Mouse (Mus musculus): ENCODE data around the gene Eef2.

The Eef2 gene

DNA sequence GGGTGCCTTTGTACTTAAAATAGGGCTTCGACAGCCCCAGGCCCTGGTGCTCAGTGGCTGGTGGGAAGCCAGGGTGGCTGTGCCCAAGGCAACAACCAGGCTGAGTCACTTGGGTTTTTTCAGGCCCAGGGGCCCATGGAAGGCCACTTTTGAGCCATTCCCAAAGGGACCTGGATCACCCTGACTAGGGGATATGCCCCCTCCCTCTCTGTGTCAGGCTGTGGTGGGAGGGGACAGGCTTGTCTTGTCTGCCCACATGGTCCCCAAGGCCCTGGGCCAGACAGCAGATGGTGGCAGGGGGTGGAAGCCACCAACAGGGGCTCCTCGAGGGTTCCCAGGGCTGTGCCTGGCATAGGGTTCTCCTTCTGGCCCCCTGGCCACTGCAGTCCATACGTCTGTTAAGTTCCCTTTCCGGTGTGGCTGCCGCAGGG lies 33.9 kb upstream of the Eef2 start:
- TF ChIP-seq GATA4 (IDR thresholded peaks at IDR 0.05; ENCODE audit: insufficient replicate concordance, low read length) = no peak

DNA sequence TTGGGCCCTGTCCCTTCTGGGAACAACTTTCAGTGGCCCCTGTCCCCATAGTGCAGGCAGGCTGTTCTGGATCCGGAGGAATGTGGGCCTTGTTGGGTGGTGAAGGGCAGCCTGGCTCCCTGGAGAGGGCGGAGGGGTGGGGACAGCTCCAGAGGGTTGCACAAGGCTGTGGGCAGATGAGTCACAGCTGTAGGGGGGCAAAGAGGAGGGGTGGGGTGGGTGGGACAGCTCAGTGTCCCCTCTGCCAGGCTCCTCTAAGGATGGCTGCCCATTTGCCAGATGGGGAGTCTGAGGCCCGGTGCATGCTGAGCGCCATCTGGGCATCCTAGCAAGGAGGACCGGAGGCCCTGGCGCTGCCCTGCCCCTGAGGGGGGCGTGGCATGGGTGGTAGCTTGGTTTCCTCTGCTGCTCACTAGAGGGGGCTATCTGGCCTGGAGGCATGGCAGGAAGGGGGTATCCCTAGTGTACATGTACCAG lies 33.2 kb upstream of the Eef2 start:
- no peak for TF ChIP-seq GATA4 (IDR thresholded peaks at IDR 0.05; ENCODE audit: insufficient replicate concordance, low read length)

GRCm38 (mm10) chr10:81143845-81144437 lies 32.5 kb upstream of the Eef2 start:
- TF ChIP-seq GATA4 (IDR thresholded peaks at IDR 0.05; ENCODE audit: insufficient replicate concordance, low read length) = no peak

GRCm38 (mm10) chr10:81144667-81145066 lies 31.8 kb upstream of the Eef2 start:
- TF ChIP-seq GATA4 (IDR thresholded peaks at IDR 0.05; ENCODE audit: insufficient replicate concordance, low read length) = no peak

- TF ChIP-seq GATA4 (IDR thresholded peaks at IDR 0.05; ENCODE audit: insufficient replicate concordance, low read length) = no peak
These were observed 31.1 kb upstream of the Eef2 start for GRCm38 (mm10) chr10:81145307-81145706.

GRCm38 (mm10) chr10:81145778-81146177 lies 30.7 kb upstream of the Eef2 start:
- TF ChIP-seq GATA4 (IDR thresholded peaks at IDR 0.05; ENCODE audit: insufficient replicate concordance, low read length) = no peak

DNA sequence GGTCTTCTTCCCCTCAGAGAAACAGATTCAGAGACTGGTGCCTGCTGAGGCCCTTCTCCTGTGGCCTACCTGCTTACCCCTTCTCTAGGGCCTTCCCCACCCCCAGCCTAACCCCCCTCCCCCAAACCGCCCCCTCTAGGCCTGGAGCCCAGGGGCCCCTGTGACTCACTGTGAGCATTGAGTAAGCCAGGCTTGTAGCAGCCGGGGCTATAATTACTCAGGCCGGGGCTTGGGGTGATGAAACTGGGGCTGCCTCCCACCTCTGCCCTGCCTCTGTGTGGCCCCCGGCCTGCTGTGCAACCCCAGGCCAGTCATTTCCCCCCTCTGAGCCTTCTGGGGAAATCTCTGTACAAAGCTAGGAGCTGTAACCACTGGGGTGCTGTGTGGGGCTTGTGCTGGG lies 30.1 kb upstream of the Eef2 start:
- no peak for TF ChIP-seq GATA4 (IDR thresholded peaks at IDR 0.05; ENCODE audit: insufficient replicate concordance, low read length)

GRCm38 (mm10) chr10:81151261-81151660 lies 25.2 kb upstream of the Eef2 start:
- no peak for TF ChIP-seq GATA4 (IDR thresholded peaks at IDR 0.05; ENCODE audit: insufficient replicate concordance, low read length)

DNA sequence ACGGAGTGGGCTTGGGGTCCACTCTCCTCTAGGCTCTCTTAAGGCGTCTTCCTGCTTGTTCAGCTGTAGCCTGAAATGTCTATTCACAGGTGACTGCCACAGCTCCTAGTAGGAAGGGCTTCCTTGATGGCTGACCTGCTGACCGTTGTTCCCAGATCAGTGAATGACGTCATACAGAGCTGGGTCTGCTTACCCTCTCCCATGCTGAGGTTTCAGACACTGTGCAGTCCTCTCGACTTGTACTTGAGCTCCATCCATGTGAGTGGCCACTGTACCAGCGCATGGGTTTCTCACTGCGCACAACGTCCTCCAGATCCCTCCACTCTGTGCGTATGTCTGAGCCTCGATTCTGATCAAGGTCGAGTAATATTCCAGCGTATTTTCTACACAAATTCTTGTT lies 23.8 kb upstream of the Eef2 start:
- no peak for TF ChIP-seq GATA4 (IDR thresholded peaks at IDR 0.05; ENCODE audit: insufficient replicate concordance, low read length)

- TF ChIP-seq GATA4 (IDR thresholded peaks at IDR 0.05; ENCODE audit: insufficient replicate concordance, low read length) = no peak
These were observed 22.1 kb upstream of the Eef2 start for GRCm38 (mm10) chr10:81154313-81154712.

DNA sequence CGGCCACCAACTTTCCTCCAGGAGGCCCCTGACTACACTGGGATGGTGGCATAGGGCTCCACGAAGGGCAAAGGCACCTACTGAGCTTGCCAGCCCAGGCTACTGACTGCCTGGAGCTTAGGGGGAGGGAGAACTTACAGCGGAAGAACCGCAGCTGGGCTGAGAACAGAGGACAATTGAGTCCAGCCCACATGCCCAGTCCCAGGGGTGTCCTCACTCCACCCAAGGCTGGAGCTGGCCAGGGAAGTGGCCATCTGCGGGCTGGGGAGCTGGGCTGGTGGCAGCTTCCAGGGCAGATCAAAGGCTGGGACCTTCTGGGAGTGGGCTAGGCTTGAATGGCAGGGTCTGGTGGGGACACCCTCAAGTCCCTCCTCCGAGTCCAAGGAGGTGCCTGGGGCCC lies 21.7 kb upstream of the Eef2 start:
- TF ChIP-seq GATA4 (IDR thresholded peaks at IDR 0.05; ENCODE audit: insufficient replicate concordance, low read length) = no peak

DNA sequence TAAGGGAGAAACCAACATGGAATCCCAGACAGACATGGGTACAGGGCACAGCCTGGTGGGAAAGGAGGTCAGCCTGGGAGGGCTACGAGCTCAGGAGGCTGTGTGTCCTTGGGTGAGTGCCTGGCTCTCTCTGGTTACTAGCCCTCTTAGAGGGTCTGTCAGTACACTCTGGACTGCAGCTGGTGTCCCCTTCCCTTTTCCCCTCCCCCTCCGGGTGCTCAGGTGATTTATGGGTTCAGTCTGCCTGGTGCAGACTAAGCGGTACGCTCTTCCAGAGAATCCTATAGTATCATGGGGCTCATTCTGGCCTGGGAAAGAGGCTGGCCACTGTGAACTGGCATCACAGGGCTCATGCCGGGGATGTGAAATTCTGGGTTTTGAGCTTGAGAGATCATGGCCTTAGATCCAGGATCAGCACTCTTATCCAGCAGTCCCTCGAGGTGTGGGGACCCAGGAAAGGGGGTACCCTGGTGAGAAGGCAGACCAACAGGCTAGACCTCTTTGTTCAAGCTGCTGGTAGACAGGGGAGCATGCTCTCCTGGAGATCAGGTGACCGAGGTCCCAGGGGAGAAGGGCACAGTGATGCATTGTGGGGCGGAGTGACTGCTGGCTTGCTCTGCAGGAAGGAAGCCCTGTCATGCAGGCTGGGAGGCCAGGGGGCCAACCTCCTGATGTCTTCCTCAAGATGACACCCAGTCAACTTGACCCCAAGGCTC lies 14.7 kb upstream of the Eef2 start:
- no peak for TF ChIP-seq GATA4 (IDR thresholded peaks at IDR 0.05; ENCODE audit: insufficient replicate concordance, low read length)

- no peak for TF ChIP-seq GATA4 (IDR thresholded peaks at IDR 0.05; ENCODE audit: insufficient replicate concordance, low read length)
These were observed 14.1 kb upstream of the Eef2 start for GRCm38 (mm10) chr10:81162318-81162652.

DNA sequence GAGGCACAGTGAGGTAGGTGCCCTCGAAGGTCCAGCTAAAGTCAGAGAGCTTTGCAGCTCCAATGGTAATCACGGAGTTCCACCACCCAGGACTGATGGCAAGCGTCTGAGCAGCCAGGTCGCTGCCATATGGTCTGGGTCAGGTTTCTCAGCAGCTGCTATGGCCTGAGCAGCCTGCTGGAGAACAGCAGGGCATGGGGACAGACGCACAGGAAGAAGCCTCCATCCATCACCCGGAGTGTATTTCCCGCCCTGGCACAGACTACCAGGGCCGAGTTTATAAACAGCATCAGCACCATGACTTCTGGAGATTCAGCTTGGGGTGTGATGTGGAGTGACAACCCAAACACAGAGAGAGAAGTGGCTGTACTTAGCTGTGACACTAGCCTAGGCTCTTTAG lies 11.3 kb upstream of the Eef2 start:
- TF ChIP-seq GATA4 (IDR thresholded peaks at IDR 0.05; ENCODE audit: insufficient replicate concordance, low read length) = no peak

DNA sequence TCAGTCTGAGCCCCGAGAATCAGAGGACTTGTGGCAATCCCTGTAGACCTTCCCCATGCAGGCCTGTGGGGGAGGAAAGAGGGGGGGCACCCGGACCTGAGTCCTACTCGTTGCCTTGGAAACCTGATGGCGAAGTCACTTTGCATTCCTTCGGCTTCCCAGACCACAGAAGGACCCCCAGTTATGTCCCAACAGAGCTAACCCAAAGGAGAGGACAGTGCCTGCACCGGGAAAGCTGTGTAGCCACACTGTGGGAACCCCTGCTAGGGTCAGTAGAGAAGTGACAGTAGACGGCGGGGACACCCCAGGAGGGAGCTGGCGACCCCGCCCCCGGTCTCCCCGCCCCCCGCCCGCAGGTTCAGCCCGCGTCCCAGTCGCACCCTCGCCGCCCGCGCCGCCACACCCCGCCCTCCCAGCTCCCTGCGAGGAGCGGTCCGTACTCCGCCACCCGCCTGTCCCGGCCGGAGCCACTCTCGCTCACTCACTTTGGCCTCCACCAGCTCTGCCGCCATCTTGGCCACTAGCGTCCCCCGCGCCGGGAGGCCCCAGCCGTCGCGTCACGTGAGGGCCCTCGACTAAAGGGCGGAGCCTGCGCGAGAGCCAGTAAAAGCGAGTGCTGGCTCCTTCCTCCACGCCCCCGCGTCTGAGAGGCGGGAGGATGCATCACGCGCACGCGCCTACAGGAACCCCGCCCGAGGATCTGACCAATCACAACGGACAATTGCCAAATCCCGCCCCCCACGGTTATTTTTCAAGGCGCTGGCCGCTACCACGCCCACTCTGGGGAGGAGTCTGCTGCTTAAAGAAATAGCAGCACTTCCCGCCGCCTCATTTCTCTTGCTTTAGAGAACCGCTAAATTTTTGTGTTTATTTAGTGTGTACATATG lies 9.0 kb upstream of the Eef2 start, which contains the start of gene Pias4:
Pias4 (minus strand) TSS at position 724 of the 887 bp plus-strand sequence.
- TF ChIP-seq GATA4 (IDR thresholded peaks at IDR 0.05; ENCODE audit: insufficient replicate concordance, low read length) = peak; percentile 25; the same call in 1 of the 2 replicates

DNA sequence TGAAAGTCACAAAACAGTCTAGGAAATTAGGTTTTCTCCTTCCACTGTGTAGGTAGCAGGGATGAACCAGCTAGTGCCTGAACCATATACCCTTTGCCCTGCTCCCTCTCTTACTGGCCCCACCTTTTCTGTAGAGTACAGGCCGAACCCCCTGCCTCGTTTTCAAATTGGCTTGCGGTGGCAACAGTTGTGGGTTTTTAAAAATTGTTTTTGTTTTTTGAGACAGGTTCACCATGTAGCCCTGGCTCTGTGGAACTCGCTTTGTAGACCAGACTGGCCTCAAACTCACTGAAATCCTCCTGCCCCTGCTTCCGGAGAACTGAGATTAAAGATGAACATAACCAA lies 8.4 kb upstream of the Eef2 start:
- no peak for TF ChIP-seq GATA4 (IDR thresholded peaks at IDR 0.05; ENCODE audit: insufficient replicate concordance, low read length)

Measured in liver, adult (tissue).